Mouse (Mus musculus) E14TG2a.4 (cell line): ENCODE results near the gene Morn3.
A peak's percentile ranks its signal among the peaks of the same experiment; 100 is the strongest.

Experiments used
- CTCF ChIP-seq: conservative IDR thresholded peaks from 2 replicates; pipeline ENCODE4 v1.5.1; 2014; ENCODE audit warnings: low read length
- NANOG ChIP-seq: IDR thresholded peaks from 2 replicates; pipeline ENCODE4 v1.6.1; 2014; ENCODE audit warnings: borderline replicate concordance, low read length, mixed read lengths

- TF ChIP-seq CTCF = peak; percentile 97
- no peak for TF ChIP-seq NANOG
Observed at GRCm38 (mm10) chr5:123010806-123011205, 36.0 kb downstream of the Morn3 start.
